Comparison of ENCODE assay signal across 8 mouse cellular contexts in genomic region chr12:111746091-111746490, GRCm38 (mm10). TPM values are rescaled to one million over a fixed set of nuclear protein-coding genes. Genes with fewer than 3 reads are reported as not detected.
DNase-seq lines count a peak whose midpoint lies in the region; ATAC-seq and TF ChIP-seq lines count a peak whose summit lies in the region.

No protein-coding gene starts in this region.

- no peaks in the 10 kb centered on the region for H3K9me3 ChIP-seq in intestine, embryonic 16.5 days (ENCODE audit: control insufficient read depth, low read length)
- no peaks in the 10 kb centered on the region for H3K9me3 ChIP-seq in lung, embryonic 14.5 days (ENCODE audit: low read depth, low read length)
- no peaks in the 10 kb centered on the region for H3K9me3 ChIP-seq in forebrain, embryonic 13.5 days (replicated peaks)

- peak overlapping the region; percentile 47 for H3K9ac ChIP-seq in intestine, embryonic 16.5 days (ENCODE audit: low read depth, low read length)
- H3K9ac ChIP-seq in lung, embryonic 14.5 days = no peak overlapping the region
- no peak overlapping the region for H3K9ac ChIP-seq in forebrain, embryonic 13.5 days

- no peak overlapping the region for H3K4me2 ChIP-seq in intestine, embryonic 16.5 days (ENCODE audit: low read depth, low read length)
- peak overlapping the region; percentile 34; the same call in 1 of the 2 replicates for H3K4me2 ChIP-seq in lung, embryonic 14.5 days
- no peak overlapping the region for H3K4me2 ChIP-seq in forebrain, embryonic 13.5 days

- H3K27me3 ChIP-seq in intestine, embryonic 16.5 days (replicated peaks; ENCODE audit: control insufficient read depth, insufficient read depth, low read length) = no peaks in the 10 kb centered on the region
- H3K27me3 ChIP-seq in lung, embryonic 14.5 days (ENCODE audit: insufficient read depth, low read length) = no peaks in the 10 kb centered on the region
- H3K27me3 ChIP-seq in forebrain, embryonic 13.5 days = no peaks in the 10 kb centered on the region

- peak; percentile 82 for ATAC-seq in intestine, embryonic 16.5 days
- peak; percentile 89 for ATAC-seq in lung, embryonic 14.5 days (ENCODE audit: insufficient read depth)
- no peak for ATAC-seq in forebrain, embryonic 13.5 days

- 0 out of 2 replicates have a peak overlapping the region, but pooled peaks have one; percentile 3 for H3K4me3 ChIP-seq in intestine, embryonic 16.5 days (ENCODE audit: low read length)
- no peak overlapping the region for H3K4me3 ChIP-seq in lung, embryonic 14.5 days (ENCODE audit: low read depth, low read length)
- no peak overlapping the region for H3K4me3 ChIP-seq in forebrain, embryonic 13.5 days

- WGBS in intestine, embryonic 16.5 days = 31% methylated on average over 5 of the region's 5 CpGs
- 40% methylated on average over 5 of the region's 5 CpGs for WGBS in lung, embryonic 14.5 days
- 81% methylated on average over 5 of the region's 5 CpGs for WGBS in forebrain, embryonic 13.5 days

- peak overlapping the region; percentile 84 for H3K27ac ChIP-seq in intestine, embryonic 16.5 days (ENCODE audit: low read length)
- peak overlapping the region; percentile 59 for H3K27ac ChIP-seq in lung, embryonic 14.5 days (ENCODE audit: low read depth)
- no peak overlapping the region for H3K27ac ChIP-seq in forebrain, embryonic 13.5 days

- H3K36me3 ChIP-seq in intestine, embryonic 16.5 days (ENCODE audit: control insufficient read depth, insufficient read depth, low read length) = no peaks in the 10 kb centered on the region
- H3K36me3 ChIP-seq in lung, embryonic 14.5 days (ENCODE audit: insufficient read depth) = no peaks in the 10 kb centered on the region
- H3K36me3 ChIP-seq in forebrain, embryonic 13.5 days (ENCODE audit: poor library complexity, severe bottlenecking) = 0 out of 2 replicates have a peak, but pooled peaks cover 2% of the 10 kb centered on the region

- peak; percentile 65 to 77 for DNase-seq in cerebellum, postnatal 14 days
- DNase-seq in cerebellum, adult 8-10 months = no peak
- DNase-seq in MEL-GATA-1-ER (ENCODE audit: extremely low read depth, low read depth) = peak; percentile 51
- DNase-seq in gastrocnemius, adult 8-10 months (ENCODE audit: low spot score in 2 of 2) = peak; percentile 66 to 69
- DNase-seq in lung, embryonic 14.5 days = peak; percentile 88
- peak; percentile 82 for DNase-seq in spleen, postnatal 36 days (ENCODE audit: low spot score in 2 of 2)

- TF ChIP-seq CTCF in lung, embryonic 14.5 days (IDR thresholded peaks at IDR 0.05; ENCODE audit: low read depth) = no peak

- peaks cover 18% of the 10 kb centered on the region for H3K4me1 ChIP-seq in intestine, embryonic 16.5 days (ENCODE audit: control insufficient read depth, insufficient read depth, low read length)
- H3K4me1 ChIP-seq in lung, embryonic 14.5 days (ENCODE audit: insufficient read depth) = peaks cover 6% of the 10 kb centered on the region; the same call in 1 of the 2 replicates
- peaks cover 3% of the 10 kb centered on the region; the same call in 1 of the 2 replicates for H3K4me1 ChIP-seq in forebrain, embryonic 13.5 days

RNA-seq across cellular contexts. Expression of gene Klc1, which starts 12.6 kb away (rescaled TPM):
- total RNA-seq in gastrocnemius, adult 8-10 months (2022) = 10 to 100 TPM; 47.9 to 62.7 (median 50.9) TPM
- 75.7 and 83.4 TPM in 2 replicates for polyA plus RNA-seq in intestine, embryonic 16.5 days (2015; fragmentation: Nextera tagmentation; extraction: Ambion mirVana)
- 90.5 and 96.7 TPM in 2 replicates for polyA plus RNA-seq in lung, embryonic 14.5 days (2014; fragmentation: Nextera tagmentation; extraction: Ambion mirVana)
- 319 and 339 TPM in 2 replicates for polyA plus RNA-seq in forebrain, embryonic 13.5 days (2015; fragmentation: Nextera tagmentation; extraction: Ambion mirVana)

RNA-seq across cellular contexts. Expression of gene Apopt1, which starts 33.0 kb away (rescaled TPM):
- total RNA-seq in gastrocnemius, adult 8-10 months (2022) = 10 to 100 TPM; 36.2 to 40.8 (median 38.9) TPM
- polyA plus RNA-seq in intestine, embryonic 16.5 days (2015; fragmentation: Nextera tagmentation; extraction: Ambion mirVana) = 56.2 and 58.2 TPM in 2 replicates
- polyA plus RNA-seq in lung, embryonic 14.5 days (2014; fragmentation: Nextera tagmentation; extraction: Ambion mirVana) = 53.3 and 57.3 TPM in 2 replicates
- 52.6 and 56.2 TPM in 2 replicates for polyA plus RNA-seq in forebrain, embryonic 13.5 days (2015; fragmentation: Nextera tagmentation; extraction: Ambion mirVana)

RNA-seq across cellular contexts. Expression of gene Bag5, which starts 33.0 kb away (rescaled TPM):
- 10 to 100 TPM; 11.4 to 19.6 (median 16.3) TPM for total RNA-seq in gastrocnemius, adult 8-10 months (2022)
- polyA plus RNA-seq in intestine, embryonic 16.5 days (2015; fragmentation: Nextera tagmentation; extraction: Ambion mirVana) = 43.0 and 46.2 TPM in 2 replicates
- 51.5 and 53.2 TPM in 2 replicates for polyA plus RNA-seq in lung, embryonic 14.5 days (2014; fragmentation: Nextera tagmentation; extraction: Ambion mirVana)
- polyA plus RNA-seq in forebrain, embryonic 13.5 days (2015; fragmentation: Nextera tagmentation; extraction: Ambion mirVana) = 62.1 and 62.8 TPM in 2 replicates
